Mouse (Mus musculus) embryonic facial prominence, embryonic 13.5 days (tissue): ENCODE data around the gene AI661453. TPM values are rescaled to one million over a fixed set of nuclear protein-coding genes. Genes with fewer than 3 reads are reported as not detected.

Source experiments
- ATAC-seq: fragments of 200-750 bp; cut with Nextera tagmentation; 2 replicates; pipeline ENCODE4 v1.8.0; 2017; ENCODE audit warnings: low read depth; ENCODE audit not compliant: insufficient number of reproducible peaks, insufficient read depth, low FRiP score, low TSS enrichment
- H3K27ac ChIP-seq: fragments of 300-500 bp; sonication (generic); 2 replicates; pipeline ENCODE4 v1.5.1; 2015; ENCODE audit warnings: moderate library complexity, mild to moderate bottlenecking, inconsistent platforms
- H3K27me3 ChIP-seq: fragments of 300-500 bp; sonication (generic); 2 replicates; pipeline ENCODE4 v1.6.1; 2015; ENCODE audit warnings: mild to moderate bottlenecking, inconsistent platforms
- H3K36me3 ChIP-seq: fragments of 300-500 bp; sonication (generic); 2 replicates; pipeline ENCODE4 v1.6.1; 2015; ENCODE audit warnings: mild to moderate bottlenecking, inconsistent platforms
- H3K4me1 ChIP-seq: fragments of 300-500 bp; sonication (generic); 2 replicates; pipeline ENCODE4 v1.6.1; 2015; ENCODE audit warnings: inconsistent platforms
- H3K4me2 ChIP-seq: fragments of 300-500 bp; sonication (generic); 2 replicates; pipeline ENCODE4 v1.6.1; 2015; ENCODE audit warnings: moderate library complexity, mild to moderate bottlenecking, inconsistent platforms
- H3K4me3 ChIP-seq: fragments of 300-500 bp; sonication (generic); 2 replicates; pipeline ENCODE4 v1.5.1; 2015; ENCODE audit warnings: mild to moderate bottlenecking, inconsistent platforms
- H3K9ac ChIP-seq: fragments of 300-500 bp; sonication (generic); 2 replicates; pipeline ENCODE4 v1.6.1; 2015; ENCODE audit warnings: mild to moderate bottlenecking, inconsistent platforms
- H3K9me3 ChIP-seq: fragments of 300-500 bp; sonication (generic); 2 replicates; pipeline ENCODE4 v1.6.1; 2016; ENCODE audit warnings: inconsistent platforms
- WGBS: fragments of 180-500 bp; shearing (Covaris S2); methylation state at CpG from one replicate; pipeline ENCODE4 v1.1.7; 2015; ENCODE audit warnings: mixed read lengths; 5-methylcytosine and 5-hydroxymethylcytosine counted together
- polyA plus RNA-seq: library from polyadenylated mRNA; unstranded; fragments of >200 nt; fragmentation: Nextera tagmentation; extraction: Ambion mirVana; gene quantifications from 2 replicates; pipeline ENCODE4 v1.2.1, GENCODE M21; 2015

The AI661453 gene
- polyA plus RNA-seq, 1 experiment from 2014 or later = 2.0 TPM

DNA sequence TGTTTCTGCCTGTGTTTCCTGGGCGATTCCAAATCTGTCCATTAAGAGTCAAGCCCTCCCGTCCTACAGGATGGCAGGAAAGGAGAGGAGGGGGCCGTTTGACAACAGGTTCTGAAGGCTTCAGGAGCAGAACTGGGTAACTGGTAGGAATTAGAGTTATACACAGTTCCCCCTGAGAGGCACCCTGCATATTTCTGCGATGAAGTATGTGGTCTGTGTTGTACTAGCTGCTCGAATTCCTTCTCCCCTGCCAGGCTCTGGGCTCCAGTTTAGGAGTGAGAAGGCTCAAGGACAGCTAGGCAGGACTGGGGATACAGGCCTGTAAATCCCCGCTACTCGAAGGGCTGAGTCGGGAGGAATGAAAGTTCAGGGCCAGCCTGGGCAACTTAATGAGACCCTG is 81.8 kb downstream of the AI661453 start:
- Histone ChIP-seq H3K9ac (peak overlapping the region; percentile 54), H3K4me1 (peaks cover 54% of the 10 kb centered on the region), H3K36me3 (peaks cover 2% of the 10 kb centered on the region; the same call in 1 of the 2 replicates), H3K4me2 (peak overlapping the region; percentile 35), H3K9me3 (no peaks in the 10 kb centered on the region), H3K27me3 (no peaks in the 10 kb centered on the region), H3K27ac (peak overlapping the region; percentile 95), H3K4me3 (no peak overlapping the region)
- ATAC-seq = peak; percentile 43; the same call in 1 of the 2 replicates
- WGBS = 21% methylated on average over 8 of the region's 8 CpGs

Other genes with a start within 250 kb of the AI661453 start
- gene Mrps10, start 67.7 kb upstream of the AI661453 start, polyA plus RNA-seq = 73.4 and 74.5 TPM in 2 replicates
- gene Guca1b, start 51.2 kb upstream of the AI661453 start, polyA plus RNA-seq = 0.73 and 0.84 TPM in 2 replicates
- 1.9 and 2.0 TPM in 2 replicates for gene Guca1a, start 36.0 kb upstream of the AI661453 start, polyA plus RNA-seq
- gene 1700001C19Rik, start 761 bp downstream of the AI661453 start, polyA plus RNA-seq = 0.25 TPM in 1 of 2 replicates, not detected in the other
- gene Taf8, start 65.7 kb downstream of the AI661453 start, polyA plus RNA-seq = 34.1 and 38.1 TPM in 2 replicates
- 359 and 377 TPM in 2 replicates for gene Ccnd3, start 68.4 kb downstream of the AI661453 start, polyA plus RNA-seq
- gene Bysl, start 174.9 kb downstream of the AI661453 start, polyA plus RNA-seq = 23.0 and 26.6 TPM in 2 replicates
- 52.9 and 60.1 TPM in 2 replicates for gene Med20, start 175.0 kb downstream of the AI661453 start, polyA plus RNA-seq
- 0.96 and 2.4 TPM in 2 replicates for gene Gm20517, start 175.0 kb downstream of the AI661453 start, polyA plus RNA-seq
- 6.2 and 6.4 TPM in 2 replicates for gene Usp49, start 194.1 kb downstream of the AI661453 start, polyA plus RNA-seq